Mouse (Mus musculus): ENCODE measurements around the gene AC124502.3.
"Not testable (repeated sequence)": the region's sequence is repeated elsewhere in the genome, so short reads cannot be mapped to it uniquely, and the experiment has no call there.

AC124502.3 gene

DNA sequence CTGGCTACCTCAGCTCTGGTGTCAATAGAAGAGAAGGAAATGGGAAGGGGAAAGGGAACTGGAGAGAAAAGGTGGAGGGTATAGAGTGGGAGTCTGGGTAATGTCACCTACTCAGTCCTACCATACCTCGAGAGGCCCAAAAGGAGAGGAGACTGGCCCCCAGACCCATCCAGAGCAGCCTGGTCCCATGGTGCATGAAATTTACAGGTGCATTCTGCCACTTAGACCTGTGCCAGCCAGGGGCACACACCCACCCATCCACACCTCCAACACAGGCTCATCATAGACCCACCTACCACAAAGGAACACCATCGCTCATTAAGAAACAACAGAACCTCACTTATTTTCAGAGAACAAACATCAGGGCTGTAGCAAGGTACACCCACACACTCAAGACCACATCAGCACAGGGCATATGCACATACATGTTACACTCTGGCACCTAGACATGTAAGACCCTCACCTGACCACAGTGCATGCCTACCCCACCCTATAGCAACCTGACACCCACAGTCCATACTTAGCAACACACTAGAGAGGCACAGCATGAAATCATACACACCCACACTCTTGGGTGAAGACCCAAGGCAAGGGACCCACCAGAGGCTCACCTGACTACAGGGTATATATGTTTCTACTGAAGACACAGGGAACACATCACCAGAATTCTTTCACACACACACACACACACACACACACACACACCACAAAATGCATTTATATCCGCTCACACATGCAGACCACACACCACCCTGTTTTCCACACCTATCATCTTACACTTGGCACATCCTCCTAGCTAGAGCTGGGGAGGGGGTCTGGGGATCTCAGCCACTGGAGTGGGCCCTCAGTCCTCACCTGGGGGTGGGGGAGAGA is 45.5 kb downstream of the AC124502.3 start:
- DNase-seq (ENCODE audit: low read depth, low spot score) = no peak

GRCm38 (mm10) chr19:5084834-5085144 is 46.1 kb downstream of the AC124502.3 start:
- DNase-seq (ENCODE audit: low read depth, low spot score) = no peak

DNA sequence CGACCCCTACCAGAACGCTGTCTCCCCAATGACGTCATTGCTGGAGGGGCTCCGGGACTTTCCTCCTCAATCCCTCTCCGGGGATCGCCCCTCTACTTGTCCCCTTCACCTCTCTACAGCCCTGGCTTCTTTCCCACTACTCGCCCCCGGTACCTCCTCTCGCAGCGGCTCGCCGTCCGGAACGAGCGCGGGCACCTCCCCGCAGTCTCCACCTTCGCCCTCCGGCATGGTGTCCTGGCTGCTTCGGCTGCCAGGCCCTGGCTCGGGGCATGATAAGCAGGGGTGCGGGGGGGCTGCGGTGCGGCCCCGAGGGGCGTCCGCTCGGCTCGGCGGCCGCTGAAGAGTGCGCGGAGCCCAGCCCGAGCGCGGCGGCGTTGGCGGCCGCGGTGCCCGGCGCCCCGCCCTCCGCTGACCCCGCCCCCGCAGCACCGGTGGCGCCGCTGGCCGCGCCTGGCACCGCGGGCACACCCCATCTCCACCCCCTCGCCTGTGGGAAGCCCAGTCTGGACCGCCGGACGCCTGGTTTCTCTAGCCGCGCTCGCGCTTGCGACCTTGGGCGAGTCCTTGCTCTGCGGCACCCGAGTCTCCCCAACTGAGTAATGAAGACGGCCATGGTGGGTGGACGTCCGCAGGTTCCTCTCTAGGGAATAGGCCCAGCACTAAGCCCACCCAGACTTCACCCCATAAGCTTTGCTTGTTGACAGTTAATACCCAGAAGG is 46.6 kb downstream of the AC124502.3 start, which contains the start of gene Tmem151a:
TSS of gene Tmem151a (minus strand) at position 387 of the 719 bp plus-strand sequence.
- no peak for DNase-seq (ENCODE audit: low read depth, low spot score)

GRCm38 (mm10) chr19:5086533-5086932 is 47.8 kb downstream of the AC124502.3 start:
- not testable (repeated sequence) for DNase-seq (ENCODE audit: low read depth, low spot score)

- DNase-seq (ENCODE audit: low read depth, low spot score) = peak; percentile 99
Observed at GRCm38 (mm10) chr19:5087884-5088728, 49.4 kb downstream of the AC124502.3 start, which contains the start of gene Yif1a. TSS of gene Yif1a (plus strand) at chr19:5088538.

- no peak for DNase-seq (ENCODE audit: low read depth, low spot score)
Observed at GRCm38 (mm10) chr19:5089324-5089723, 50.6 kb downstream of the AC124502.3 start.

- no peak for DNase-seq (ENCODE audit: low read depth, low spot score)
Observed at GRCm38 (mm10) chr19:5092083-5092482, 53.4 kb downstream of the AC124502.3 start.

DNA sequence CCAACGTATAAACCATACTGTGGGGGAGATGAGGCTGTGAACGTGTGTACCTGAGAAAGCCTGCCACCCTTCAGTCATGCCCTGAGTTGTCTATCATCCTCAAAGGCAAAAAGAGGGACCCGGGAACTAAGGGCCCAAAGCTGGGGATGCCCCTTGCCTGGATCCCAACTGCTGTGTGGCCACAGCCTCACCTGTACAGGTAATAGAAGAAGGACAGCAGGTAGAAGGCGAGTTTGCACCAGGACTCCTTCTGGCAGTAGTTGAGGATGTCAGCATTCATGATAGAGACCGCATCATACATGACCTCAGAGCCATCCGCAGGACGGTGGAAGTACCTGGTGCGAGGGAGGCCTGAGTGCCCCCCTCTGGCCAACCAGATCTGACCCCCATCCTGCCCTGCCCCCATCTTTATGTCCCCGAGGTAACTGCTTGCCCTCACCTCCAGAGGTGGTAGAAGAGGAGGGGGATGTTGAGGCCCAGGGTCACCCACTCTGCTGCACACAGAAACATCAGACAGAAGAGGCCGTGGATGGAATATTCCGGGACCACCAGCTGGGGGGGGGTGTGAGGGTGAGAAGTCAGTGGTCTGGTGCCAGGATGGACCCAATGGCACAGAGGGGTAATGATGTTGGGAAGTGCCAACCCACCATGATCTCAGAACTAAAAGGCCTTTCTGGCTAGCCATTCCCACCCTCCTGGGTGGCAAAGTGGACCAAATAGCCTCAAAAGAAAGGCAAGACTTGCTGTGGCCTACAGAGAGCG is 55.0 kb downstream of the AC124502.3 start:
- no peak for DNase-seq (ENCODE audit: low read depth, low spot score)

GRCm38 (mm10) chr19:5094243-5094632 is 55.5 kb downstream of the AC124502.3 start:
- DNase-seq (ENCODE audit: low read depth, low spot score) = peak; percentile 89

DNA sequence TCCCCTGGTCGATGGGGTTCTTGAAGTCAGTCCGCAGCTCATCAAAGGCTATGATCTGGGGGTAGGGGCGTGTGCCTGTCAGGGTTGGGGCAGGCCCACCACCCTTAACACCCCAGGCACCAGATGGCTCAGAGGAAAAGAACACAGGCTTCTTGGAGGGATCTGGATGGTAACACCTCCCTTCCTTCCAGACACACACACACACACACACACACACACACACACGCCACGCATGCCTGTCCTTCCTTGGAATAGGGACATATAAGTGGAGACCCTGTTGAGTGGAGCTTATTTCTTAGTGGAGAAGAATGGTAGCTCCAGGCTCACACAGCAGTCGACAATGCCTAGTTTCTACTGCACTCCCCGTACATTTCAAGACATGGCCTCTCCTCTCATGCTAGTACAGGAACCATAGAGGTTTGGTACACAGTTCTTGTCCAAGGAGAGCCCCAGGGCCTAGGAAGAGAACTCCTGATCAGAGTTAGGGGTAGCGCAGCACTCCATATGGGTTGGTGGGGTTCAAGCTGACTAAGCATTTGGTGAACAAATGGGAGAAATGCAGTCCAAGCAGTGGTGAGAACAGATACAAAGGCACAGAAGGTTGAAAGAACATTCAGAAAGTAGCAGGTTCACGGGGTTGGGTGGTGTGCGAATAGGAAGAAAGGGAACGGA is 56.2 kb downstream of the AC124502.3 start:
- no peak for DNase-seq (ENCODE audit: low read depth, low spot score)

- DNase-seq (ENCODE audit: low read depth, low spot score) = no peak
Observed at GRCm38 (mm10) chr19:5095887-5096474, 57.3 kb downstream of the AC124502.3 start.

- no peak for DNase-seq (ENCODE audit: low read depth, low spot score)
Observed at GRCm38 (mm10) chr19:5097521-5098362, 59.1 kb downstream of the AC124502.3 start.

- DNase-seq (ENCODE audit: low read depth, low spot score) = no peak
Observed at GRCm38 (mm10) chr19:5098363-5099143, 59.9 kb downstream of the AC124502.3 start, which contains the start of gene Cnih2. TSS of gene Cnih2 (minus strand) at chr19:5098521.

Data from retina, postnatal 7 days (tissue).